Mouse (Mus musculus) left cerebral cortex, adult 8-10 months (tissue): ENCODE results near the gene Rnase10. TPM values are rescaled to one million over a fixed set of nuclear protein-coding genes. Genes with fewer than 3 reads are reported as not detected.

Source experiments
- total RNA-seq, 4 experiments: library from RNA; stranded (reverse); gene quantifications; 2 replicates each; pipeline ENCODE4 v1.2.4; 2022

Rnase10 gene
- total RNA-seq, 4 experiments from 2014 or later, result 0.23 TPM; not detected in 3

Other genes with a start within 250 kb of the Rnase10 start
- 10 to 100 TPM; 49.2 to 55.3 (median 52.1) TPM for gene Ttc5, start 222.2 kb upstream of the Rnase10 start, total RNA-seq
- under 1 TPM in 2 of 4 experiments, not detected in 2; 0.24 to 0.32 TPM for gene Ccnb1ip1, start 200.0 kb upstream of the Rnase10 start, total RNA-seq
- 10 to 100 TPM; 20.9 to 28.0 (median 25.9) TPM for gene Parp2, start 199.9 kb upstream of the Rnase10 start, total RNA-seq
- gene Tep1, start 137.2 kb upstream of the Rnase10 start, total RNA-seq, result 1 to 10 TPM; 4.4 to 7.1 (median 5.7) TPM
- gene Klhl33, start 110.2 kb upstream of the Rnase10 start, total RNA-seq, result 1 to 10 TPM; 5.5 to 8.3 (median 6.6) TPM
- 10 to 100 TPM; 30.1 to 36.2 (median 33.2) TPM for gene Osgep, start 82.9 kb upstream of the Rnase10 start, total RNA-seq
- gene Apex1, start 82.8 kb upstream of the Rnase10 start, total RNA-seq, result 10 to 100 TPM; 55.5 to 64.8 (median 60.2) TPM
- gene Pip4p1, start 76.9 kb upstream of the Rnase10 start, total RNA-seq, result 100 to 1,000 TPM in 3 of 4 experiments, 10 to 100 TPM in 1; 92.6 to 121 (median 109) TPM
- 10 to 100 TPM; 10.4 to 17.7 (median 16.6) TPM for gene Pnp, start 76.7 kb upstream of the Rnase10 start, total RNA-seq
- gene Gm49342, start 63.2 kb upstream of the Rnase10 start, total RNA-seq, result 10 to 100 TPM in 1 of 4 experiments, 1 to 10 TPM in 3; 6.5 to 18.1 (median 8.9) TPM
- 1 to 10 TPM; 1.2 to 2.0 (median 1.4) TPM for gene Pnp2, start 51.8 kb upstream of the Rnase10 start, total RNA-seq
- gene Rnase9, start 34.1 kb downstream of the Rnase10 start, total RNA-seq, result not detected
- not detected for gene Rnase11, start 42.4 kb downstream of the Rnase10 start, total RNA-seq
- not detected for gene Rnase12, start 49.9 kb downstream of the Rnase10 start, total RNA-seq
- gene Olfr750, start 66.7 kb downstream of the Rnase10 start, total RNA-seq, result not detected
- gene Rnase4, start 83.3 kb downstream of the Rnase10 start, total RNA-seq, result 10 to 100 TPM; 15.6 to 31.6 (median 22.1) TPM
- gene Ang, start 83.4 kb downstream of the Rnase10 start, total RNA-seq, result 1 to 10 TPM; 4.6 to 9.5 (median 5.3) TPM
- gene Eddm3b, start 106.7 kb downstream of the Rnase10 start, total RNA-seq, result not detected
- gene Rnase6, start 116.2 kb downstream of the Rnase10 start, total RNA-seq, result under 1 TPM in 2 of 4 experiments, not detected in 2; 0.24 to 0.32 TPM
- 1 to 10 TPM in 1 of 4 experiments, under 1 TPM in 3; 0.67 to 2.4 (median 0.85) TPM for gene Rnase1, start 139.0 kb downstream of the Rnase10 start, total RNA-seq
- gene Rnase2b, start 154.5 kb downstream of the Rnase10 start, total RNA-seq, result not detected
- 1 to 10 TPM in 1 of 4 experiments, not detected in 3; 1.3 TPM for gene Ang2, start 191.4 kb downstream of the Rnase10 start, total RNA-seq
- gene Ear14, start 195.6 kb downstream of the Rnase10 start, total RNA-seq, result not detected
- not detected for gene Rnase2a, start 248.4 kb downstream of the Rnase10 start, total RNA-seq